Mouse (Mus musculus) liver, adult 2 months (tissue): Measurements from ENCODE around the gene Itk. TPM values are rescaled to one million over a fixed set of nuclear protein-coding genes. Genes with fewer than 3 reads are reported as not detected.

ENCODE experiments used
- DNase-seq: peaks from one replicate; pipeline ENCODE4 v3.0.0-alpha.2; 2011; ENCODE audit warnings: low read depth, low spot score; ENCODE audit errors: extremely low read depth
- H3K27ac ChIP-seq: fragments of 200-500 bp; replicated peaks from 2 replicates; pipeline ENCODE4 v1.5.1; 2012; ENCODE audit warnings: low read depth, mild to moderate bottlenecking, control low read depth, inconsistent platforms, low read length; ENCODE audit not compliant: insufficient read depth
- H3K27me3 ChIP-seq: fragments of 200-500 bp; 2 replicates; pipeline ENCODE4 v1.6.1; 2012; ENCODE audit warnings: mild to moderate bottlenecking, moderate library complexity, low read length, inconsistent platforms; ENCODE audit not compliant: control insufficient read depth, insufficient read depth
- H3K36me3 ChIP-seq: fragments of 200-500 bp; 2 replicates; pipeline ENCODE4 v1.6.1; 2012; ENCODE audit warnings: low read length, inconsistent platforms; ENCODE audit not compliant: control insufficient read depth, insufficient read depth
- H3K4me1 ChIP-seq: fragments of 200-500 bp; 2 replicates; pipeline ENCODE4 v1.6.1; 2011; ENCODE audit warnings: low read length; ENCODE audit not compliant: control insufficient read depth, insufficient read depth
- H3K4me3 ChIP-seq: fragments of 200-500 bp; 2 replicates; pipeline ENCODE4 v1.5.1; 2011; ENCODE audit warnings: low read depth, mild to moderate bottlenecking, control low read depth, low read length, moderate library complexity; ENCODE audit not compliant: insufficient read depth
- H3K79me2 ChIP-seq: fragments of 200-500 bp; 2 replicates; pipeline ENCODE4 v1.6.1; 2012; ENCODE audit warnings: inconsistent platforms, mild to moderate bottlenecking, low read length, moderate library complexity; ENCODE audit not compliant: control insufficient read depth, insufficient read depth
- H3K9ac ChIP-seq: fragments of 200-500 bp; 2 replicates; pipeline ENCODE4 v1.6.1; 2012; ENCODE audit warnings: low read depth, mild to moderate bottlenecking, control low read depth, inconsistent platforms, low read length
- CTCF ChIP-seq: fragments of 200-500 bp; IDR thresholded peaks from 2 replicates; pipeline ENCODE4 v1.5.1; 2011; ENCODE audit warnings: low read depth, low read length, control low read depth
- POLR2A ChIP-seq: fragments of 200-500 bp; IDR thresholded peaks from 2 replicates; pipeline ENCODE4 v1.6.1; 2011; ENCODE audit warnings: low read length, control low read depth; ENCODE audit not compliant: insufficient read depth; ENCODE audit errors: extremely low read depth
- WGBS: fragments of 180-500 bp; shearing (Covaris S2); methylation state at CpG from one replicate; pipeline ENCODE4 v1.1.7; 2018; 5-methylcytosine and 5-hydroxymethylcytosine counted together
- polyA plus RNA-seq: library from polyadenylated mRNA; depleted of rRNA; stranded (reverse); fragments of >200 nt; gene quantifications from 2 replicates; pipeline ENCODE4 v1.2.3, GENCODE M21; 2012
- total RNA-seq: library from RNA; depleted of rRNA; stranded (reverse); fragments of >200 nt; gene quantifications from 2 replicates; pipeline ENCODE4 v1.2.3, GENCODE M21; 2014

Itk gene
- total and polyA plus RNA-seq, 2 experiments: 0.22 to 0.46 TPM

- Histone ChIP-seq H3K9ac (no peak overlapping the region), H3K36me3 (no peaks in the 10 kb centered on the region), H3K79me2 (no peaks in the 10 kb centered on the region), H3K4me3 (no peak overlapping the region), H3K27me3 (no peaks in the 10 kb centered on the region), H3K4me1 (0 out of 2 replicates have a peak, but pooled peaks cover 2% of the 10 kb centered on the region), H3K27ac (no peak overlapping the region)
- no peak for TF ChIP-seq POLR2A
- TF ChIP-seq CTCF: no peak
- DNase-seq: no peak
- 47% methylated on average over 7 of the region's 7 CpGs for WGBS
Observed at GRCm38 (mm10) chr11:46380097-46380675, 9.1 kb downstream of the Itk start.

- no peaks in the 10 kb centered on the region for H3K79me2 ChIP-seq
- H3K9ac ChIP-seq: no peak overlapping the region
- H3K4me1 ChIP-seq: 0 out of 2 replicates have a peak, but pooled peaks cover 2% of the 10 kb centered on the region
- no peak overlapping the region for H3K4me3 ChIP-seq
- no peaks in the 10 kb centered on the region for H3K27me3 ChIP-seq
- no peak for DNase-seq
- no peak overlapping the region for H3K27ac ChIP-seq
- 89% methylated on average over 8 of the region's 8 CpGs for WGBS
- no peaks in the 10 kb centered on the region for H3K36me3 ChIP-seq
- TF ChIP-seq POLR2A (no peak), CTCF (no peak)
Observed at GRCm38 (mm10) chr11:46377819-46378782, 11.2 kb downstream of the Itk start.

DNA sequence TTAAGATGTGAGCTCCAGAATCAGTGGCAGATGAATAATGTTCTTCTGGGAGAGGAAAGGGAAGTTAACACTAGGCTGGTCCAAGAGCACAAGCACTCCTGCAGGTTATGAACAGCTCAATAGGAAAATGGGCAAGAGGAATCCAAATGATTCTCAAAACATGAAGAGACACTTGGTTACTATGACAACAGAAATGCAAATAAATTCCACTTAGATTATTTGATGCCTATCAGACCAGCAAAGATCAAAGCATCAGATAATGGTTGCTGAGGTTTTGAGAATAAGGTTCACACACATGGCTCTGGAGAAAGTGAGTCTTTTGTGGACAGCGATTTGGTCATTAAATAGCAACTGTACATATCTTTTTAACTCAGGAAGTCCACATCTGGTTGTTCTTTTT lies 12.0 kb downstream of the Itk start:
- Histone ChIP-seq H3K36me3 (no peaks in the 10 kb centered on the region), H3K4me1 (0 out of 2 replicates have a peak, but pooled peaks cover 2% of the 10 kb centered on the region), H3K79me2 (no peaks in the 10 kb centered on the region), H3K27ac (no peak overlapping the region), H3K4me3 (no peak overlapping the region), H3K27me3 (no peaks in the 10 kb centered on the region), H3K9ac (no peak overlapping the region)
- DNase-seq: no peak
- TF ChIP-seq CTCF (no peak), POLR2A (no peak)
- 90% methylated on average over 1 of the region's 1 CpGs for WGBS

- H3K9ac ChIP-seq: no peak overlapping the region
- H3K4me3 ChIP-seq: no peak overlapping the region
- H3K79me2 ChIP-seq: no peaks in the 10 kb centered on the region
- DNase-seq: no peak
- no peak overlapping the region for H3K27ac ChIP-seq
- no peak for TF ChIP-seq CTCF
- TF ChIP-seq POLR2A: no peak
- H3K36me3 ChIP-seq: no peaks in the 10 kb centered on the region
- 92% methylated on average over 8 of the region's 8 CpGs for WGBS
- no peaks in the 10 kb centered on the region for H3K27me3 ChIP-seq
- H3K4me1 ChIP-seq: 0 out of 2 replicates have a peak, but pooled peaks cover 2% of the 10 kb centered on the region
Observed at GRCm38 (mm10) chr11:46375015-46375414, 14.3 kb downstream of the Itk start.

DNA sequence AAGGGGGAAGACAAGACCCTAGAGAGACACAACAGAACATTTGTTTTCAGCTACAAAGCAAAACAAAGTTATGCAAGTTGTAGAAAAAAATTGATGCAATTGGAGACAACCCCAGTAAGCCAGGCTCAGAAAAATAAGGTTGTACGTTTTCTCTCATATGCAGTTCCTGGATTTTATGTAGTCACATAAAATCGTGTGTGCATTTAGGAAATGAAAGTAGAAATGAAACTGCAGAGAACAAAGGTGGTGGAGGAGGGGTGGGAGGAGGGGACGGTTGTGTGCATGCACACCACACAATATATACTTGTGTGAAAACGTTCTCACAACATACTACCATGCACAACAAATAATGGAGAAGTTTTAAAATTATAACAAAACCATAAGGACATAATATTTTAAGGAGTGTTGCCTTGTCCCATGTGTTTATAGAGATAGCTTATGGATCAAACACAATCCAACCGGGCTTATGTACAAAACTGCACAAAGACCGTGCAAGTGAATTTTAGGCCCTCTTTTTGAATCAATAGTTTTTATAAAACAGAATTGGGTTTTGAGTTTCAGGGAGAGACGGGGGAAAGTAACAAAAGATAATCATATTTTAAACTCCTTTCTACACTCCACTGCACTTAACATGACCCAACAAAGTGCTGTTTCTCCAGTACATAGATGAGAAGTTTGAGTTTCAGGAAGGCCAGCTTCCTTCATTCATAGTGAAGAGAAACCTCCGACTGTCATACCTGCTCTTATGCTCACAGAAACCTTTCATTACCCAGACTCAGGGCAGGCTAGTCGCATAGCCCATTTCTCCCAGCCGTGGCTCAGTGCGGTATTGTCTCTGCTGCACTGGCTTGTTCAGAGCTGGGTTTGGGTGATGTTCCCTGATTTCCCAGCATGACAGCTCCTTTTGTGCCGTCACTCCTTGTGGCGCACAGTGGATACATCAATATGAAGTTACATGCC lies 16.0 kb downstream of the Itk start:
- WGBS: 82% methylated on average over 13 of the region's 13 CpGs
- no peak overlapping the region for H3K27ac ChIP-seq

More for the DNA sequence above, 16.0 kb downstream of the Itk start:
- H3K4me3 ChIP-seq: no peak overlapping the region
- DNase-seq: no peak
- no peaks in the 10 kb centered on the region for H3K79me2 ChIP-seq
- no peaks in the 10 kb centered on the region for H3K27me3 ChIP-seq
- H3K36me3 ChIP-seq: no peaks in the 10 kb centered on the region
- TF ChIP-seq POLR2A (no peak), CTCF (no peak)
- no peaks in the 10 kb centered on the region for H3K4me1 ChIP-seq
- no peak overlapping the region for H3K9ac ChIP-seq
